Mouse (Mus musculus): ENCODE results near the gene Tgfbr3l.

GRCm38 (mm10) chr8:4230612-4231351 is 17.2 kb upstream of the Tgfbr3l start:
- no peak for TF ChIP-seq CTCF (IDR thresholded peaks at IDR 0.05; ENCODE audit: extremely low read depth, insufficient read length, insufficient replicate concordance, low read depth, low read length)
- no peak for TF ChIP-seq POLR2A (IDR thresholded peaks at IDR 0.05; ENCODE audit: low read depth, low read length)
